Mouse (Mus musculus): ENCODE measurements around the gene Nudt17.

DNA sequence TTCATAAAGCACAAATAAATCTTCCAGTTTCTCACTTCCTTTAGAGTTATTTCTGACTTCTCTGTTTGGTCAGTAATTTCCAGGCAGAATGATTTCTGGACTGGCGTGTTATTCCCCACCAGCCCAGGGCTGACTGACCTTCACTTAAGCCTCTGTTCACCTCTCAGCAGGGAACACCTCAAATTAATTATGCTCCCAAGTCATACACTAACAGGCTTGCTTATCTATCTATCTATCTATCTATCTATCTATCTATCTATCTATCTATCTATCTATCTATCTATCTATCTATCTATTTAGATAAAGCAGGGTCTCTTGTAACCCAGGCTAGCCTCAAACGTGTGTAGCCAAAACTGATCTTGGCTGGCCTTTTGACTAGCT lies 312 bp upstream of the Nudt17 start:
- TF ChIP-seq POLR2A (IDR thresholded peaks at IDR 0.05; ENCODE audit: borderline replicate concordance, extremely low read depth, insufficient read depth, insufficient read length, poor library complexity, severe bottlenecking) (no peak), CTCF (IDR thresholded peaks at IDR 0.05; ENCODE audit: borderline replicate concordance, extremely low read depth, insufficient read depth, insufficient read length) (no peak)

All from brain, embryonic 14.5 days (tissue).